Mouse (Mus musculus): ENCODE measurements around the gene Txndc2. TPM values are rescaled to one million over a fixed set of nuclear protein-coding genes. Genes with fewer than 3 reads are reported as not detected.

Txndc2 gene
- polyA plus RNA-seq, 1 experiment from 2014 or later: not detected

- WGBS: 88% methylated on average over 4 of the region's 4 CpGs
- no peak overlapping the region for H3K4me3 ChIP-seq (replicated peaks)
- no peak for ATAC-seq
Measured at GRCm38 (mm10) chr17:65669061-65669460, 27.1 kb upstream of the Txndc2 start.

GRCm38 (mm10) chr17:65667792-65668191 lies 25.8 kb upstream of the Txndc2 start:
- H3K9me3 ChIP-seq: no peaks in the 10 kb centered on the region
- H3K36me3 ChIP-seq: no peaks in the 10 kb centered on the region
- H3K27ac ChIP-seq: no peak overlapping the region
- no peak for ATAC-seq
- no peak overlapping the region for H3K4me2 ChIP-seq (replicated peaks)
- no peak overlapping the region for H3K4me3 ChIP-seq (replicated peaks)
- WGBS: 81% methylated on average over 14 of the region's 14 CpGs
- H3K9ac ChIP-seq: no peak overlapping the region
- no peaks in the 10 kb centered on the region for H3K4me1 ChIP-seq (replicated peaks)
- no peaks in the 10 kb centered on the region for H3K27me3 ChIP-seq (replicated peaks)

More at GRCm38 (mm10) chr17:65669061-65669460, 27.1 kb upstream of the Txndc2 start:
- no peaks in the 10 kb centered on the region for H3K27me3 ChIP-seq (replicated peaks)
- no peak overlapping the region for H3K9ac ChIP-seq
- H3K9me3 ChIP-seq: no peaks in the 10 kb centered on the region
- no peaks in the 10 kb centered on the region for H3K36me3 ChIP-seq
- H3K27ac ChIP-seq: no peak overlapping the region
- H3K4me1 ChIP-seq (replicated peaks): no peaks in the 10 kb centered on the region
- H3K4me2 ChIP-seq (replicated peaks): no peak overlapping the region

GRCm38 (mm10) chr17:65666388-65667161 lies 24.6 kb upstream of the Txndc2 start:
- 45% methylated on average over 17 of the region's 17 CpGs for WGBS
- no peak overlapping the region for H3K4me3 ChIP-seq (replicated peaks)
- no peaks in the 10 kb centered on the region for H3K9me3 ChIP-seq
- no peaks in the 10 kb centered on the region for H3K36me3 ChIP-seq
- no peak overlapping the region for H3K9ac ChIP-seq
- H3K27ac ChIP-seq: 0 out of 2 replicates have a peak overlapping the region, but pooled peaks have one; percentile 11
- no peaks in the 10 kb centered on the region for H3K4me1 ChIP-seq (replicated peaks)
- H3K4me2 ChIP-seq (replicated peaks): no peak overlapping the region
- no peaks in the 10 kb centered on the region for H3K27me3 ChIP-seq (replicated peaks)
- ATAC-seq: peak; percentile 69

- H3K36me3 ChIP-seq: no peaks in the 10 kb centered on the region
- ATAC-seq: peak; percentile 32; the same call in 1 of the 2 replicates
- WGBS: 79% methylated on average over 12 of the region's 12 CpGs
- no peak overlapping the region for H3K4me3 ChIP-seq (replicated peaks)
- no peaks in the 10 kb centered on the region for H3K4me1 ChIP-seq (replicated peaks)
- no peaks in the 10 kb centered on the region for H3K27me3 ChIP-seq (replicated peaks)
- no peak overlapping the region for H3K27ac ChIP-seq
- H3K9ac ChIP-seq: no peak overlapping the region
- H3K9me3 ChIP-seq: no peaks in the 10 kb centered on the region
- H3K4me2 ChIP-seq (replicated peaks): no peak overlapping the region
Measured at GRCm38 (mm10) chr17:65665786-65666387, 23.9 kb upstream of the Txndc2 start.

- Histone ChIP-seq H3K4me3 (replicated peaks) (no peak overlapping the region), H3K4me1 (replicated peaks) (no peaks in the 10 kb centered on the region), H3K27ac (no peak overlapping the region), H3K27me3 (replicated peaks) (no peaks in the 10 kb centered on the region), H3K36me3 (no peaks in the 10 kb centered on the region), H3K4me2 (replicated peaks) (no peak overlapping the region), H3K9me3 (no peaks in the 10 kb centered on the region), H3K9ac (no peak overlapping the region)
- WGBS: 70% methylated on average over 14 of the region's 14 CpGs
- ATAC-seq: peak; percentile 46
Measured at GRCm38 (mm10) chr17:65663329-65664078, 21.5 kb upstream of the Txndc2 start.

- no peak for ATAC-seq
- H3K4me3 ChIP-seq (replicated peaks): no peak overlapping the region
- WGBS: 76% methylated on average over 3 of the region's 3 CpGs
- H3K9ac ChIP-seq: no peak overlapping the region
- H3K4me2 ChIP-seq (replicated peaks): no peak overlapping the region
- no peak overlapping the region for H3K27ac ChIP-seq
- no peaks in the 10 kb centered on the region for H3K36me3 ChIP-seq
- H3K27me3 ChIP-seq (replicated peaks): no peaks in the 10 kb centered on the region
- no peaks in the 10 kb centered on the region for H3K9me3 ChIP-seq
- H3K4me1 ChIP-seq (replicated peaks): no peaks in the 10 kb centered on the region
Measured at GRCm38 (mm10) chr17:65662662-65663061, 20.7 kb upstream of the Txndc2 start.

- H3K4me2 ChIP-seq (replicated peaks): no peak overlapping the region
- no peaks in the 10 kb centered on the region for H3K9me3 ChIP-seq
- 40% methylated on average over 2 of the region's 2 CpGs for WGBS
- no peaks in the 10 kb centered on the region for H3K36me3 ChIP-seq
- ATAC-seq: no peak
- H3K4me1 ChIP-seq (replicated peaks): no peaks in the 10 kb centered on the region
- H3K9ac ChIP-seq: no peak overlapping the region
- no peak overlapping the region for H3K27ac ChIP-seq
- H3K4me3 ChIP-seq (replicated peaks): no peak overlapping the region
- H3K27me3 ChIP-seq (replicated peaks): no peaks in the 10 kb centered on the region
Measured at GRCm38 (mm10) chr17:65658416-65658815, 16.4 kb upstream of the Txndc2 start.

GRCm38 (mm10) chr17:65657958-65658357 lies 16.0 kb upstream of the Txndc2 start:
- H3K36me3 ChIP-seq: no peaks in the 10 kb centered on the region
- H3K27me3 ChIP-seq (replicated peaks): no peaks in the 10 kb centered on the region
- no peaks in the 10 kb centered on the region for H3K9me3 ChIP-seq
- no peak overlapping the region for H3K27ac ChIP-seq
- 89% methylated on average over 9 of the region's 9 CpGs for WGBS
- H3K9ac ChIP-seq: no peak overlapping the region
- ATAC-seq: no peak
- H3K4me3 ChIP-seq (replicated peaks): no peak overlapping the region
- H3K4me2 ChIP-seq (replicated peaks): no peak overlapping the region
- no peaks in the 10 kb centered on the region for H3K4me1 ChIP-seq (replicated peaks)

- H3K4me1 ChIP-seq (replicated peaks): no peaks in the 10 kb centered on the region
- H3K9me3 ChIP-seq: no peaks in the 10 kb centered on the region
- ATAC-seq: no peak
- no peak overlapping the region for H3K27ac ChIP-seq
- no peaks in the 10 kb centered on the region for H3K27me3 ChIP-seq (replicated peaks)
- no peak overlapping the region for H3K4me3 ChIP-seq (replicated peaks)
- no peak overlapping the region for H3K9ac ChIP-seq
- no peak overlapping the region for H3K4me2 ChIP-seq (replicated peaks)
- WGBS: 94% methylated on average over 6 of the region's 6 CpGs
- H3K36me3 ChIP-seq: no peaks in the 10 kb centered on the region
Measured at GRCm38 (mm10) chr17:65656731-65657130, 14.8 kb upstream of the Txndc2 start.

GRCm38 (mm10) chr17:65656076-65656475 lies 14.1 kb upstream of the Txndc2 start:
- Histone ChIP-seq H3K4me2 (replicated peaks) (no peak overlapping the region), H3K27me3 (replicated peaks) (no peaks in the 10 kb centered on the region), H3K4me1 (replicated peaks) (no peaks in the 10 kb centered on the region), H3K9me3 (no peaks in the 10 kb centered on the region), H3K27ac (no peak overlapping the region), H3K9ac (no peak overlapping the region), H3K36me3 (no peaks in the 10 kb centered on the region), H3K4me3 (replicated peaks) (no peak overlapping the region)
- whole genome bisulfite sequencing: 89% methylated on average over 8 of the region's 8 CpGs
- ATAC-seq: no peak

GRCm38 (mm10) chr17:65655608-65656007 lies 13.6 kb upstream of the Txndc2 start:
- no peaks in the 10 kb centered on the region for H3K36me3 ChIP-seq
- WGBS: 82% methylated on average over 4 of the region's 4 CpGs
- H3K27ac ChIP-seq: no peak overlapping the region
- no peaks in the 10 kb centered on the region for H3K9me3 ChIP-seq
- no peaks in the 10 kb centered on the region for H3K27me3 ChIP-seq (replicated peaks)
- no peaks in the 10 kb centered on the region for H3K4me1 ChIP-seq (replicated peaks)
- H3K4me2 ChIP-seq (replicated peaks): no peak overlapping the region
- no peak for ATAC-seq
- no peak overlapping the region for H3K4me3 ChIP-seq (replicated peaks)
- H3K9ac ChIP-seq: no peak overlapping the region

GRCm38 (mm10) chr17:65650598-65650997 lies 8.6 kb upstream of the Txndc2 start:
- no peaks in the 10 kb centered on the region for H3K36me3 ChIP-seq
- no peaks in the 10 kb centered on the region for H3K27me3 ChIP-seq (replicated peaks)
- H3K4me1 ChIP-seq (replicated peaks): no peaks in the 10 kb centered on the region
- no peaks in the 10 kb centered on the region for H3K9me3 ChIP-seq
- no peak overlapping the region for H3K27ac ChIP-seq
- no peak overlapping the region for H3K4me3 ChIP-seq (replicated peaks)
- H3K9ac ChIP-seq: no peak overlapping the region
- 89% methylated on average over 6 of the region's 6 CpGs for WGBS
- H3K4me2 ChIP-seq (replicated peaks): no peak overlapping the region
- ATAC-seq: no peak
